Mouse (Mus musculus) liver, embryonic 14.5 days (tissue): ENCODE measurements around the gene Nop56.

Experiments used
- CTCF ChIP-seq: IDR thresholded peaks from 2 replicates; pipeline ENCODE4 v1.5.1; 2016; ENCODE audit warnings: antibody characterized with exemption, low read depth, control low read depth
- EP300 ChIP-seq: IDR thresholded peaks from 2 replicates; pipeline ENCODE4 v1.6.1; 2016; ENCODE audit warnings: antibody characterized with exemption, low read depth

- TF ChIP-seq CTCF, result no peak
- TF ChIP-seq EP300, result peak; percentile 46
Observed at GRCm38 (mm10) chr2:130248226-130248625, 26.0 kb upstream of the Nop56 start.
